In genomic region chr11:60535676-60536075, GRCm38 (mm10) we compare ENCODE assay signal across 10 mouse cellular contexts. TPM values are rescaled to one million over a fixed set of nuclear protein-coding genes. Genes with fewer than 3 reads are reported as not detected.
DNase-seq lines count a peak whose midpoint lies in the region; ATAC-seq and TF ChIP-seq lines count a peak whose summit lies in the region.
"Had no signal": no experiment of that assay in that cellular context is flagged by ENCODE, and none has a peak within 500 bp of the region (broad histone marks: within the 10 kb centered on the region; RNA-seq: fewer than 3 reads in every experiment).

No protein-coding gene starts in this region.

- ATAC-seq in kidney, postnatal 0 days (replicated peaks; ENCODE audit: low FRiP score, low read depth) = no peak
- ATAC-seq in hindbrain, embryonic 11.5 days (ENCODE audit: low FRiP score) = no peak
- no peak for ATAC-seq in midbrain, embryonic 13.5 days

- no peak overlapping the region for H3K4me3 ChIP-seq in kidney, postnatal 0 days (replicated peaks; ENCODE audit: low read depth, low read length)
- 0 out of 2 replicates have a peak overlapping the region, but pooled peaks have one; percentile 82 for H3K4me3 ChIP-seq in brown adipose tissue, adult 24 weeks (ENCODE audit: insufficient read depth, low read depth, low read length)
- H3K4me3 ChIP-seq in hindbrain, embryonic 11.5 days (ENCODE audit: low read depth, low read length) = no peak overlapping the region
- H3K4me3 ChIP-seq in midbrain, embryonic 13.5 days (replicated peaks) = no peak overlapping the region

- no peak overlapping the region for H3K9ac ChIP-seq in kidney, postnatal 0 days (ENCODE audit: low read depth, low read length)
- H3K9ac ChIP-seq in hindbrain, embryonic 11.5 days (ENCODE audit: low read depth, low read length) = peak overlapping the region; percentile 90; the same call in 1 of the 2 replicates
- H3K9ac ChIP-seq in midbrain, embryonic 13.5 days (replicated peaks) = peak overlapping the region; percentile 95

- no peaks in the 10 kb centered on the region for H3K9me3 ChIP-seq in kidney, postnatal 0 days (replicated peaks; ENCODE audit: low read length)
- no peaks in the 10 kb centered on the region for H3K9me3 ChIP-seq in hindbrain, embryonic 11.5 days (ENCODE audit: control insufficient read depth, low read length)
- H3K9me3 ChIP-seq in midbrain, embryonic 13.5 days = no peaks in the 10 kb centered on the region
- H3K9me3 ChIP-seq: G1E had no signal

- DNase-seq in kidney, postnatal 0 days (ENCODE audit: low spot score) = no peak
- DNase-seq in kidney, adult 9 months = no peak
- DNase-seq in hindbrain, embryonic 11.5 days (ENCODE audit: low spot score) = no peak
- DNase-seq in left cerebral cortex, postnatal 25 days (ENCODE audit: low spot score in 2 of 2) = no peak
- DNase-seq in embryo, embryonic 9.5 days (ENCODE audit: extremely low spot score) = no peak
- no peak for DNase-seq in spleen, postnatal 10 days (ENCODE audit: low spot score in 2 of 2)
- DNase-seq: kidney, adult 11 months had no signal

- H3K36me3 ChIP-seq in kidney, postnatal 0 days (ENCODE audit: insufficient read depth, low read length) = no peaks in the 10 kb centered on the region
- H3K36me3 ChIP-seq in hindbrain, embryonic 11.5 days (ENCODE audit: control insufficient read depth, insufficient read depth, low read length) = no peaks in the 10 kb centered on the region
- H3K36me3 ChIP-seq in midbrain, embryonic 13.5 days = no peaks in the 10 kb centered on the region

- H3K4me1 ChIP-seq in kidney, postnatal 0 days (replicated peaks; ENCODE audit: insufficient read depth, low read length) = 0 out of 2 replicates have a peak, but pooled peaks cover 15% of the 10 kb centered on the region
- H3K4me1 ChIP-seq in brown adipose tissue, adult 24 weeks (ENCODE audit: control insufficient read depth, insufficient read depth, insufficient read length, low read length) = peaks cover 9% of the 10 kb centered on the region
- H3K4me1 ChIP-seq in hindbrain, embryonic 11.5 days (replicated peaks; ENCODE audit: control insufficient read depth, insufficient read depth, low read length) = peaks cover 7% of the 10 kb centered on the region
- H3K4me1 ChIP-seq in midbrain, embryonic 13.5 days (replicated peaks) = peaks cover 31% of the 10 kb centered on the region

- H3K27me3 ChIP-seq in kidney, postnatal 0 days (ENCODE audit: insufficient read depth, low read length) = no peaks in the 10 kb centered on the region
- no peaks in the 10 kb centered on the region for H3K27me3 ChIP-seq in hindbrain, embryonic 11.5 days (ENCODE audit: control insufficient read depth, insufficient read depth, low read length)
- H3K27me3 ChIP-seq in midbrain, embryonic 13.5 days = no peaks in the 10 kb centered on the region

- intact Hi-C loops in left cerebral cortex, postnatal 25 days (cut with DNase I) = loop anchor here (5.0 kb wide), 2 partner anchors 78 to 162 kb away; partner anchors contain the start of gene Llgl1

- WGBS in kidney, postnatal 0 days = 86% methylated on average over 2 of the region's 2 CpGs
- WGBS in hindbrain, embryonic 11.5 days = 93% methylated on average over 2 of the region's 2 CpGs
- WGBS in midbrain, embryonic 13.5 days = 93% methylated on average over 2 of the region's 2 CpGs

- H3K4me2 ChIP-seq in kidney, postnatal 0 days (ENCODE audit: low read length) = 0 out of 2 replicates have a peak overlapping the region, but pooled peaks have one; percentile 84
- peak overlapping the region; percentile 99; the same call in 1 of the 2 replicates for H3K4me2 ChIP-seq in hindbrain, embryonic 11.5 days (replicated peaks; ENCODE audit: low read depth, low read length)
- H3K4me2 ChIP-seq in midbrain, embryonic 13.5 days (replicated peaks) = peak overlapping the region; percentile 100

- TF ChIP-seq CTCF in kidney, postnatal 0 days (IDR thresholded peaks at IDR 0.05; ENCODE audit: low read depth) = no peak

- H3K27ac ChIP-seq in kidney, postnatal 0 days = peak overlapping the region; percentile 99; the same call in 1 of the 2 replicates
- peak overlapping the region; percentile 99 for H3K27ac ChIP-seq in brown adipose tissue, adult 24 weeks (replicated peaks; ENCODE audit: low read depth, low read length)
- no peak overlapping the region for H3K27ac ChIP-seq in hindbrain, embryonic 11.5 days (ENCODE audit: low read depth, low read length)
- peak overlapping the region; percentile 99 for H3K27ac ChIP-seq in midbrain, embryonic 13.5 days

RNA-seq across cellular contexts. Expression of gene Alkbh5, which starts 0.5 kb away (rescaled TPM):
- polyA plus RNA-seq in kidney, postnatal 0 days (2015; fragmentation: Nextera tagmentation; extraction: Ambion mirVana) = 38.3 and 41.5 TPM in 2 replicates
- 29.3 and 30.4 TPM in 2 replicates for polyA plus RNA-seq in brown adipose tissue, adult 24 weeks (2012; ENCODE audit: insufficient read depth, insufficient read length, missing spikeins)
- polyA plus RNA-seq in hindbrain, embryonic 11.5 days (2014; fragmentation: Nextera tagmentation; extraction: Ambion mirVana) = 31.1 and 33.2 TPM in 2 replicates
- 27.2 and 31.0 TPM in 2 replicates for polyA plus RNA-seq in midbrain, embryonic 13.5 days (2015; fragmentation: Nextera tagmentation; extraction: Ambion mirVana)
- 10 to 100 TPM; 55.2 to 55.6 TPM for total RNA-seq in left cerebral cortex, postnatal 25 days (2021)
